Mouse (Mus musculus): ENCODE measurements around the gene Synrg.

DNA sequence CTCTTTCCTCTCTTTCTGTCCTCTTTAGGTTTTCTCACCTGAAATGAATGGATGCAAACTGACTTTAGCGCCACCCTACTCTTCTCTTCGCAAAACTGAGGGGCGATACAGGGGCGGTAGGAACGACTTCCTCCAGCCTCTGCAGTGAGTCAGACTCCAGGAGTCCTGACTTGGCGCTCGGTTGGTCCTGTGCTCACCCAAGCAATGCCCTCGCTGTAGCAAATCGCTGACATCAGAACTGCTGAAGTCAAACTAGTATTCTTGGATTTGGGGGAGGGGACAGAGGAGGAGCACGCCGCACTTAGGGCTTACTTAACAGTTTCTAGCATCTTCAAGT, 104.8 kb downstream of the Synrg start, which contains the start of gene Dusp14:
- TF ChIP-seq GATA1 (IDR thresholded peaks at IDR 0.05; ENCODE audit: low read length) (no peak), TAL1 (IDR thresholded peaks at IDR 0.05; ENCODE audit: low read length) (no peak)

All from erythroblast, embryonic 14.5 days (primary cell).